Mouse (Mus musculus): ENCODE data around the gene Notch4. TPM values are rescaled to one million over a fixed set of nuclear protein-coding genes. Genes with fewer than 3 reads are reported as not detected.

Notch4 gene
- total RNA-seq, 2 experiments from 2014 or later, result 8.0 to 8.9 TPM

- DNase-seq (ENCODE audit: low spot score), result no peak
Measured at GRCm38 (mm10) chr17:34569919-34570318, 5.9 kb downstream of the Notch4 start.

GRCm38 (mm10) chr17:34571875-34572274 is 7.8 kb downstream of the Notch4 start:
- DNase-seq (ENCODE audit: low spot score), result no peak

- no peak for DNase-seq (ENCODE audit: low spot score)
Measured at GRCm38 (mm10) chr17:34572361-34572760, 8.3 kb downstream of the Notch4 start.

- DNase-seq (ENCODE audit: low spot score), result no peak
Measured at GRCm38 (mm10) chr17:34576577-34576976, 12.5 kb downstream of the Notch4 start.

- no peak for DNase-seq (ENCODE audit: low spot score)
Measured at GRCm38 (mm10) chr17:34578070-34578469, 14.0 kb downstream of the Notch4 start.

- no peak for DNase-seq (ENCODE audit: low spot score)
Measured at GRCm38 (mm10) chr17:34582528-34582927, 18.5 kb downstream of the Notch4 start.

- DNase-seq (ENCODE audit: low spot score), result peak; percentile 42
Measured at GRCm38 (mm10) chr17:34583397-34583796, 19.3 kb downstream of the Notch4 start.

- DNase-seq (ENCODE audit: low spot score), result no peak
Measured at GRCm38 (mm10) chr17:34583819-34584218, 19.8 kb downstream of the Notch4 start.

- no peak for DNase-seq (ENCODE audit: low spot score)
Measured at GRCm38 (mm10) chr17:34585121-34585520, 21.1 kb downstream of the Notch4 start.

- no peak for DNase-seq (ENCODE audit: low spot score)
Measured at GRCm38 (mm10) chr17:34585877-34586771, 22.1 kb downstream of the Notch4 start.

- peak; percentile 59 for DNase-seq (ENCODE audit: low spot score)
Measured at GRCm38 (mm10) chr17:34586796-34587422, 22.8 kb downstream of the Notch4 start.

GRCm38 (mm10) chr17:34587423-34587811 is 23.3 kb downstream of the Notch4 start:
- peak; percentile 95 for DNase-seq (ENCODE audit: low spot score)

GRCm38 (mm10) chr17:34587814-34588213 is 23.7 kb downstream of the Notch4 start:
- DNase-seq (ENCODE audit: low spot score), result no peak

- no peak for DNase-seq (ENCODE audit: low spot score)
Measured at GRCm38 (mm10) chr17:34588767-34589166, 24.7 kb downstream of the Notch4 start.

- no peak for DNase-seq (ENCODE audit: low spot score)
Measured at GRCm38 (mm10) chr17:34589206-34589605, 25.1 kb downstream of the Notch4 start.

GRCm38 (mm10) chr17:34589681-34590101 is 25.6 kb downstream of the Notch4 start, which contains the start of gene Gpsm3:
Gene Gpsm3, plus strand, starts transcription at chr17:34589806.
- peak; percentile 81 for DNase-seq (ENCODE audit: low spot score)

- DNase-seq (ENCODE audit: low spot score), result no peak
Measured at GRCm38 (mm10) chr17:34590154-34590987, 26.3 kb downstream of the Notch4 start.

GRCm38 (mm10) chr17:34591029-34591993 is 27.2 kb downstream of the Notch4 start, which contains the start of gene Pbx2:
Gene Pbx2, plus strand, starts transcription at chr17:34591266.
- DNase-seq (ENCODE audit: low spot score), result no peak

- DNase-seq (ENCODE audit: low spot score), result peak; percentile 87
Measured at GRCm38 (mm10) chr17:34591994-34592375, 27.9 kb downstream of the Notch4 start.
